Mouse (Mus musculus) myocyte (in vitro differentiated cells): ENCODE data around the gene Magt1. TPM values are rescaled to one million over a fixed set of nuclear protein-coding genes. Genes with fewer than 3 reads are reported as not detected.
"Not testable (repeated sequence)": the region's sequence is repeated elsewhere in the genome, so short reads cannot be mapped to it uniquely, and the experiment has no call there.

Experiments
- H3K27me3 ChIP-seq: one replicate; pipeline ENCODE4 v1.6.1; 2011; ENCODE audit not compliant: control insufficient read depth, insufficient read depth, insufficient read length
- H3K36me3 ChIP-seq: one replicate; pipeline ENCODE4 v1.6.1; 2011; ENCODE audit not compliant: control insufficient read depth, insufficient read depth
- H3K4me2 ChIP-seq: one replicate; pipeline ENCODE4 v1.6.1; 2011; ENCODE audit warnings: low read depth, control low read depth
- H3K4me3 ChIP-seq: one replicate; pipeline ENCODE4 v1.5.1; 2011; ENCODE audit warnings: mild to moderate bottlenecking, control low read depth, moderate library complexity
- H3K79me2 ChIP-seq: one replicate; pipeline ENCODE4 v1.6.1; 2011; ENCODE audit not compliant: control insufficient read depth, insufficient read depth
- H3ac ChIP-seq: one replicate; pipeline ENCODE4 v1.6.1; 2011; ENCODE audit not compliant: control insufficient read depth, insufficient read length
- CEBPB ChIP-seq: IDR thresholded peaks from 2 replicates; pipeline ENCODE4 v1.6.1; 2011; ENCODE audit warnings: mild to moderate bottlenecking, moderate library complexity; ENCODE audit not compliant: poor library complexity, insufficient read depth, severe bottlenecking
- E2F4 ChIP-seq: IDR thresholded peaks from one replicate; pipeline ENCODE4 v1.6.1; 2011; ENCODE audit warnings: mild to moderate bottlenecking, control low read depth, moderate library complexity; ENCODE audit not compliant: insufficient read depth
- MAX ChIP-seq: IDR thresholded peaks from one replicate; pipeline ENCODE4 v1.6.1; 2011; ENCODE audit warnings: low read depth, mild to moderate bottlenecking, control low read depth
- MYOD1 ChIP-seq, 3 experiments: IDR thresholded peaks; one replicate each; pipeline ENCODE4 v1.6.1; 2011; ENCODE audit warnings: control low read depth in 2 of 3, low read depth in 2 of 3, mild to moderate bottlenecking in 2 of 3, moderate library complexity in 1 of 3; ENCODE audit not compliant: insufficient read length in 2 of 3, control insufficient read depth in 1 of 3
- MYOG ChIP-seq, 3 experiments: IDR thresholded peaks; one replicate each; pipeline ENCODE4 v1.6.1; 2011; ENCODE audit warnings: control low read depth in 2 of 3, low read depth in 2 of 3, mild to moderate bottlenecking in 2 of 3; ENCODE audit not compliant: insufficient read length in 2 of 3, control insufficient read depth in 1 of 3, insufficient read depth in 1 of 3
- POLR2A ChIP-seq: IDR thresholded peaks from one replicate; pipeline ENCODE4 v1.6.1; 2011; ENCODE audit warnings: low read depth, mild to moderate bottlenecking, control low read depth, moderate library complexity; ENCODE audit not compliant: insufficient read length
- POLR2AphosphoS2 ChIP-seq: IDR thresholded peaks from one replicate; pipeline ENCODE4 v1.6.1; 2011; ENCODE audit warnings: low read depth, control low read depth; ENCODE audit not compliant: insufficient read length
- REST ChIP-seq: IDR thresholded peaks from one replicate; pipeline ENCODE4 v1.6.1; 2011; ENCODE audit warnings: mild to moderate bottlenecking, control low read depth, moderate library complexity; ENCODE audit not compliant: insufficient read depth, insufficient read length
- SRF ChIP-seq: IDR thresholded peaks from one replicate; pipeline ENCODE4 v1.6.1; 2011; ENCODE audit warnings: low read depth; ENCODE audit not compliant: control insufficient read depth, insufficient read length
- TCF3 ChIP-seq: IDR thresholded peaks from one replicate; pipeline ENCODE4 v1.6.1; 2011; ENCODE audit warnings: low read depth, control low read depth; ENCODE audit not compliant: insufficient read length
- USF1 ChIP-seq: IDR thresholded peaks from one replicate; pipeline ENCODE4 v1.6.1; 2011; ENCODE audit warnings: low read depth, mild to moderate bottlenecking, control low read depth, moderate library complexity
- polyA plus RNA-seq: library from polyadenylated mRNA; unstranded; fragments of >200 nt; fragmentation: generic; extraction: Trizol; gene quantifications from one replicate; pipeline ENCODE4 v1.2.1, GENCODE M21; 2012; ENCODE audit warnings: missing spikeins

The Magt1 gene
- polyA plus RNA-seq, 1 experiment: 13.3 TPM

GRCm38 (mm10) chrX:105923896-105924295 is 87.8 kb downstream of the Magt1 start:
- no peak overlapping the region for H3K4me2 ChIP-seq
- no peak overlapping the region for H3K4me3 ChIP-seq
- H3K27me3 ChIP-seq: no peaks in the 10 kb centered on the region
- H3K79me2 ChIP-seq: peaks cover 95% of the 10 kb centered on the region
- H3K36me3 ChIP-seq: no peaks in the 10 kb centered on the region
- TF ChIP-seq USF1 (no peak), POLR2AphosphoS2 (no peak), E2F4 (no peak), REST (no peak), SRF (no peak), TCF3 (no peak), MYOD1 (IDR thresholded peaks at IDR 0.05; ENCODE audit: control insufficient read depth in 1 of 3, insufficient read length in 2 of 3, low read depth in 2 of 3) (no peak), MYOG (IDR thresholded peaks at IDR 0.05; ENCODE audit: control insufficient read depth in 1 of 3, insufficient read depth in 1 of 3, insufficient read length in 2 of 3, low read depth in 2 of 3) (no peak), POLR2A (no peak), CEBPB (no peak), MAX (no peak)
- H3ac ChIP-seq: no peak overlapping the region

DNA sequence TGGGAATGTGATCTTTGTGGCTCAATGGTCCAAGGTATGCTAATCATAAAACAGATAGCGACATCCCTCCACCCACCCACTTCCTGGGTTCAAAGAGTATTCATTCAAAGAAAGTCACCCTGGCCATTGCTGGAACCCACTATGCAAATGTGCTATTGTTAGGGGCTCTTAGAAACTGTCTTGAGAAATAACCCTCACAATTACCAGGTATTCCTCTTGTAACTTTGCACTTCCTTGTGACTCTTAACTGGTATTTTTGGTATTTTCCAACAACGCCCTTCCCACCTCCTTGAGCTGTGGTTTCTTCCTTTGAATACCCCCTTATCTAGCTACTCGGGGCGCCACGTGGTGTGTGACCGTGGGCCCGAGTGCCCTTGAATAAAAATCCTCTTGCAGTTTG is 88.7 kb downstream of the Magt1 start:
- not testable (repeated sequence) for H3K4me3 ChIP-seq, H3K27me3 ChIP-seq
- peaks cover 95% of the 10 kb centered on the region for H3K79me2 ChIP-seq

GRCm38 (mm10) chrX:105921421-105921820 is 90.3 kb downstream of the Magt1 start:
- no peaks in the 10 kb centered on the region for H3K36me3 ChIP-seq
- H3K27me3 ChIP-seq: no peaks in the 10 kb centered on the region
- no peak overlapping the region for H3K4me2 ChIP-seq
- no peak overlapping the region for H3ac ChIP-seq
- peaks cover 95% of the 10 kb centered on the region for H3K79me2 ChIP-seq
- no peak overlapping the region for H3K4me3 ChIP-seq
- no peak for TF ChIP-seq USF1
- TF ChIP-seq TCF3: no peak
- no peak for TF ChIP-seq SRF
- no peak for TF ChIP-seq POLR2AphosphoS2
- TF ChIP-seq E2F4: no peak

More for the DNA sequence above, 88.7 kb downstream of the Magt1 start:
- H3K36me3 ChIP-seq, H3ac ChIP-seq, H3K4me2 ChIP-seq: not testable (repeated sequence)

Other genes with a start within 250 kb of the Magt1 start
- not detected for gene Fgf16, start 247.6 kb downstream of the Magt1 start, polyA plus RNA-seq
- gene Atrx, start 82.5 kb downstream of the Magt1 start, polyA plus RNA-seq: 4.7 TPM
- gene Cox7b, start 3.8 kb upstream of the Magt1 start, polyA plus RNA-seq: 246 TPM
- gene Atp7a, start 15.4 kb upstream of the Magt1 start, polyA plus RNA-seq: 3.6 TPM
- gene Tlr13, start 131.3 kb upstream of the Magt1 start, polyA plus RNA-seq: not detected
- gene Pgk1, start 175.2 kb upstream of the Magt1 start, polyA plus RNA-seq: 1,097 TPM
- gene Taf9b, start 209.3 kb upstream of the Magt1 start, polyA plus RNA-seq: 1.9 TPM
- not detected for gene Fnd3c2, start 243.5 kb upstream of the Magt1 start, polyA plus RNA-seq